Mouse (Mus musculus): ENCODE measurements around the gene Prrx1. TPM values are rescaled to one million over a fixed set of nuclear protein-coding genes. Genes with fewer than 3 reads are reported as not detected.

Gene Prrx1
- polyA plus RNA-seq, 1 experiment from 2014 or later: 5.3 TPM

GRCm38 (mm10) chr1:163252796-163253195 is 60.7 kb downstream of the Prrx1 start:
- DNase-seq (ENCODE audit: low spot score): no peak
- no peak overlapping the region for H3K27ac ChIP-seq
- H3K4me2 ChIP-seq (replicated peaks): no peak overlapping the region
- H3K4me1 ChIP-seq (replicated peaks; ENCODE audit: control insufficient read depth, insufficient read depth, low read length): no peaks in the 10 kb centered on the region
- H3K9me3 ChIP-seq (ENCODE audit: control insufficient read depth, low read length): no peaks in the 10 kb centered on the region
- WGBS: 87% methylated on average over 4 of the region's 4 CpGs
- H3K36me3 ChIP-seq (replicated peaks; ENCODE audit: control insufficient read depth, insufficient read depth): no peaks in the 10 kb centered on the region
- no peak overlapping the region for H3K4me3 ChIP-seq (replicated peaks; ENCODE audit: low read length)
- H3K27me3 ChIP-seq (ENCODE audit: control insufficient read depth, insufficient read depth, low read length): no peaks in the 10 kb centered on the region
- no peak for ATAC-seq (ENCODE audit: low FRiP score)
- H3K9ac ChIP-seq: no peak overlapping the region

- H3K4me2 ChIP-seq (replicated peaks): no peak overlapping the region
- no peak overlapping the region for H3K4me3 ChIP-seq (replicated peaks; ENCODE audit: low read length)
- DNase-seq (ENCODE audit: low spot score) (no peak), ATAC-seq (ENCODE audit: low FRiP score) (no peak)
- H3K27ac ChIP-seq: no peak overlapping the region
- no peak overlapping the region for H3K9ac ChIP-seq
- no peaks in the 10 kb centered on the region for H3K27me3 ChIP-seq (ENCODE audit: control insufficient read depth, insufficient read depth, low read length)
- H3K9me3 ChIP-seq (ENCODE audit: control insufficient read depth, low read length): no peaks in the 10 kb centered on the region
- 70% methylated on average over 5 of the region's 5 CpGs for WGBS
- no peaks in the 10 kb centered on the region for H3K36me3 ChIP-seq (replicated peaks; ENCODE audit: control insufficient read depth, insufficient read depth)
- H3K4me1 ChIP-seq (replicated peaks; ENCODE audit: control insufficient read depth, insufficient read depth, low read length): no peaks in the 10 kb centered on the region
These were observed 61.2 kb downstream of the Prrx1 start for GRCm38 (mm10) chr1:163252331-163252730.

- Histone ChIP-seq H3K27me3 (ENCODE audit: control insufficient read depth, insufficient read depth, low read length) (no peaks in the 10 kb centered on the region), H3K4me2 (replicated peaks) (no peak overlapping the region), H3K27ac (no peak overlapping the region), H3K4me1 (replicated peaks; ENCODE audit: control insufficient read depth, insufficient read depth, low read length) (no peaks in the 10 kb centered on the region), H3K9ac (no peak overlapping the region), H3K9me3 (ENCODE audit: control insufficient read depth, low read length) (no peaks in the 10 kb centered on the region), H3K36me3 (replicated peaks; ENCODE audit: control insufficient read depth, insufficient read depth) (no peaks in the 10 kb centered on the region), H3K4me3 (replicated peaks; ENCODE audit: low read length) (no peak overlapping the region)
- 85% methylated on average over 1 of the region's 1 CpGs for WGBS
- no peak for DNase-seq (ENCODE audit: low spot score)
- ATAC-seq (ENCODE audit: low FRiP score): no peak
These were observed 61.7 kb downstream of the Prrx1 start for GRCm38 (mm10) chr1:163251766-163252165.

- no peaks in the 10 kb centered on the region for H3K36me3 ChIP-seq (replicated peaks; ENCODE audit: control insufficient read depth, insufficient read depth)
- no peak overlapping the region for H3K9ac ChIP-seq
- H3K9me3 ChIP-seq (ENCODE audit: control insufficient read depth, low read length): no peaks in the 10 kb centered on the region
- 88% methylated on average over 4 of the region's 4 CpGs for WGBS
- H3K4me2 ChIP-seq (replicated peaks): no peak overlapping the region
- H3K4me3 ChIP-seq (replicated peaks; ENCODE audit: low read length): no peak overlapping the region
- DNase-seq (ENCODE audit: low spot score): no peak
- ATAC-seq (ENCODE audit: low FRiP score): no peak
- no peaks in the 10 kb centered on the region for H3K27me3 ChIP-seq (ENCODE audit: control insufficient read depth, insufficient read depth, low read length)
- H3K4me1 ChIP-seq (replicated peaks; ENCODE audit: control insufficient read depth, insufficient read depth, low read length): no peaks in the 10 kb centered on the region
- H3K27ac ChIP-seq: no peak overlapping the region
These were observed 74.6 kb downstream of the Prrx1 start for GRCm38 (mm10) chr1:163238950-163239349.

GRCm38 (mm10) chr1:163231230-163231629 is 82.3 kb downstream of the Prrx1 start:
- WGBS: 81% methylated on average over 3 of the region's 3 CpGs
- no peaks in the 10 kb centered on the region for H3K9me3 ChIP-seq (ENCODE audit: control insufficient read depth, low read length)

GRCm38 (mm10) chr1:163226271-163226670 is 87.2 kb downstream of the Prrx1 start:
- WGBS: 95% methylated on average over 4 of the region's 4 CpGs

More at GRCm38 (mm10) chr1:163231230-163231629, 82.3 kb downstream of the Prrx1 start:
- Histone ChIP-seq H3K4me3 (replicated peaks; ENCODE audit: low read length) (no peak overlapping the region), H3K4me2 (replicated peaks) (no peak overlapping the region), H3K27ac (no peak overlapping the region), H3K9ac (no peak overlapping the region), H3K27me3 (ENCODE audit: control insufficient read depth, insufficient read depth, low read length) (no peaks in the 10 kb centered on the region), H3K4me1 (replicated peaks; ENCODE audit: control insufficient read depth, insufficient read depth, low read length) (no peaks in the 10 kb centered on the region), H3K36me3 (replicated peaks; ENCODE audit: control insufficient read depth, insufficient read depth) (no peaks in the 10 kb centered on the region)
- no peak for ATAC-seq (ENCODE audit: low FRiP score)
- no peak for DNase-seq (ENCODE audit: low spot score)

GRCm38 (mm10) chr1:163221767-163222166 is 91.7 kb downstream of the Prrx1 start:
- Histone ChIP-seq H3K9ac (no peak overlapping the region), H3K9me3 (ENCODE audit: control insufficient read depth, low read length) (no peaks in the 10 kb centered on the region), H3K27me3 (ENCODE audit: control insufficient read depth, insufficient read depth, low read length) (no peaks in the 10 kb centered on the region), H3K4me1 (replicated peaks; ENCODE audit: control insufficient read depth, insufficient read depth, low read length) (no peaks in the 10 kb centered on the region), H3K4me2 (replicated peaks) (no peak overlapping the region), H3K4me3 (replicated peaks; ENCODE audit: low read length) (no peak overlapping the region), H3K27ac (no peak overlapping the region), H3K36me3 (replicated peaks; ENCODE audit: control insufficient read depth, insufficient read depth) (no peaks in the 10 kb centered on the region)
- 61% methylated on average over 1 of the region's 1 CpGs for WGBS
- DNase-seq (ENCODE audit: low spot score): no peak
- ATAC-seq (ENCODE audit: low FRiP score): no peak

More at GRCm38 (mm10) chr1:163226271-163226670, 87.2 kb downstream of the Prrx1 start:
- Histone ChIP-seq H3K4me2 (replicated peaks) (no peak overlapping the region), H3K27ac (no peak overlapping the region), H3K4me3 (replicated peaks; ENCODE audit: low read length) (no peak overlapping the region), H3K27me3 (ENCODE audit: control insufficient read depth, insufficient read depth, low read length) (no peaks in the 10 kb centered on the region), H3K9me3 (ENCODE audit: control insufficient read depth, low read length) (no peaks in the 10 kb centered on the region), H3K4me1 (replicated peaks; ENCODE audit: control insufficient read depth, insufficient read depth, low read length) (no peaks in the 10 kb centered on the region), H3K9ac (no peak overlapping the region), H3K36me3 (replicated peaks; ENCODE audit: control insufficient read depth, insufficient read depth) (no peaks in the 10 kb centered on the region)
- DNase-seq (ENCODE audit: low spot score) (no peak), ATAC-seq (ENCODE audit: low FRiP score) (no peak)

- no peak overlapping the region for H3K9ac ChIP-seq
- 81% methylated on average over 14 of the region's 14 CpGs for WGBS
- no peaks in the 10 kb centered on the region for H3K27me3 ChIP-seq (ENCODE audit: control insufficient read depth, insufficient read depth, low read length)
- DNase-seq (ENCODE audit: low spot score) (no peak), ATAC-seq (ENCODE audit: low FRiP score) (no peak)
- no peaks in the 10 kb centered on the region for H3K9me3 ChIP-seq (ENCODE audit: control insufficient read depth, low read length)
- H3K27ac ChIP-seq: no peak overlapping the region
- no peak overlapping the region for H3K4me3 ChIP-seq (replicated peaks; ENCODE audit: low read length)
- no peaks in the 10 kb centered on the region for H3K4me1 ChIP-seq (replicated peaks; ENCODE audit: control insufficient read depth, insufficient read depth, low read length)
- H3K4me2 ChIP-seq (replicated peaks): no peak overlapping the region
- H3K36me3 ChIP-seq (replicated peaks; ENCODE audit: control insufficient read depth, insufficient read depth): no peaks in the 10 kb centered on the region
These were observed 104.3 kb downstream of the Prrx1 start for GRCm38 (mm10) chr1:163208919-163209867.

- Histone ChIP-seq H3K36me3 (replicated peaks; ENCODE audit: control insufficient read depth, insufficient read depth) (no peaks in the 10 kb centered on the region), H3K4me1 (replicated peaks; ENCODE audit: control insufficient read depth, insufficient read depth, low read length) (no peaks in the 10 kb centered on the region), H3K4me2 (replicated peaks) (no peak overlapping the region), H3K27ac (no peak overlapping the region), H3K9ac (no peak overlapping the region), H3K9me3 (ENCODE audit: control insufficient read depth, low read length) (no peaks in the 10 kb centered on the region), H3K4me3 (replicated peaks; ENCODE audit: low read length) (no peak overlapping the region), H3K27me3 (ENCODE audit: control insufficient read depth, insufficient read depth, low read length) (no peaks in the 10 kb centered on the region)
- 72% methylated on average over 2 of the region's 2 CpGs for WGBS
- DNase-seq (ENCODE audit: low spot score) (no peak), ATAC-seq (ENCODE audit: low FRiP score) (no peak)
These were observed 114.7 kb downstream of the Prrx1 start for GRCm38 (mm10) chr1:163198767-163199166.
